Mouse (Mus musculus) retina, postnatal 7 days (tissue): Measurements from ENCODE around the gene Gpr160.

ENCODE experiments used
- DNase-seq: peaks from one replicate; pipeline ENCODE4 v3.0.0-alpha.2; 2012; ENCODE audit warnings: low read depth, low spot score

Gpr160 gene

DNA sequence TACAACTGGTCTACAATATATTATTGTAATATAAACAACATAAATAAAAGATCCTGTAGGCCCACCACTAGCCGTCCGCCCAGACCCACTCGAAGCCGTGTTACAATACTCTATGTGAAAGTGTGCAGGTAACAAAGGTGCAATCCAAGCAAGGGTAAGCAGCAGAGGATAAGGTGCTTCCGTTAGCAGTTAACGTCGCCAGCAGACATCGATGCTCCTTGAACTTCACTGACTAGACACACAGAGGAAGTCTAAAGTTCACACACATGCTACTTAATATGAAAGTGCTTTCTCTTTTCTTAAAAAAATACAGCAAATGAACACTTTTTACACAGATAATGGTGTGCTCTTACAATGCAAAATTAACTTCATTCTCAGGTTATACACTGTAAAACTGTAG lies 43.7 kb downstream of the Gpr160 start:
- DNase-seq: no peak

DNA sequence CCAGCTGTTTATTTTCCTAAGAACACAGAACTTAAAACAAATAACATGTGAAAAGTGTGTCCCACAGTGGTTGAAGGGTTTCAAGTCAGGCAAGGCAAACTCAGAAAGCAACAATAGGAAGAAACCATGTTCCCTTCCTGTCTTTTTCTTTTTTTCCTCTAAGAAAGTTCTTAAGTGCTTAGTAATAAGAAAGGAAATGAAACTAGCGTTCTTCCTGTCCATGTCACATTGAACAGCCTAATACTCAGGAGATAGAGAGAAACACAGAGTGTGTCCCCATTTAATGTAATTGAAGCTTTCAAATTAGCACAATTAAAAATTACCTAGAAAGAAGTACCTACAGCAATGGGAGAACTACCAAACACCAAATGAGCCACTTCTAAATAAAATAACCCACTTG lies 48.9 kb downstream of the Gpr160 start:
- no peak for DNase-seq

DNA sequence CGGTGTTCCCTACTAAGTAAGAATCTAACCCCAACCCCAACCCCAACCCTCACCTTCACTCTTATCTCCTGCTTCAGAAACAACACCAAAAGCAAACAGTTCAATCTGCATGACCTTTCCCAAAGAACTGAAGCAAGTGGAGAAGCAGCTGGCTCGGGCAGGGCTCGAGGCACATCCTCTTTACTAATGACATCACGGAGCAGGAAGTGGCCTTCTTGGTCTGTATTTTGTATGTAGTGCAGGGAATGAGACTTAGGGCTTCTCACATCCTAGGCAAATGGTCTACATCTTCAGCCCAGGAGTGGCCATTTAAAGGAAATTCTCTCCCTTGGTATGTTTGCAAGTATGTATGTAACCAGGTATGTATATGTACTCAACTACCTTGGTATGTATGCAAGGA lies 61.4 kb downstream of the Gpr160 start:
- DNase-seq: no peak

DNA sequence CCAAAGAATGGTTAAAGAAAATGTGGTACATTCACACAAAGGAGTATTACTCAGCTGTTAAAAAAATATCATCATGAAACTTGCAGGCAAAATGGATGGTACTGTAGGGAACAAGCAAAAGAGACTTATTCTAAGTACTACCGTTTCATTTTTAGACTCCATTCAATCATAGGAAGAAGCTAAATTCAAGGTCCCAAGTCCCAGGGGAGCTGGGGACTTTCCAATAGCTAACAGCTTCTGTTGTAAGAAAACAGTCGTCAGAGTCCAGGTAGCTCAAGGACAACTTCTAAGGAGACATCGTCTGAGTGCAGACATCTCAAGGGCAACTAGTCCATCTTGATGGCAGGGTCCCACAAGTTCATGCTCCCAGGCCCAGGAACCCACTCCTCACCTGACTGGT lies 71.9 kb downstream of the Gpr160 start:
- DNase-seq: no peak

DNA sequence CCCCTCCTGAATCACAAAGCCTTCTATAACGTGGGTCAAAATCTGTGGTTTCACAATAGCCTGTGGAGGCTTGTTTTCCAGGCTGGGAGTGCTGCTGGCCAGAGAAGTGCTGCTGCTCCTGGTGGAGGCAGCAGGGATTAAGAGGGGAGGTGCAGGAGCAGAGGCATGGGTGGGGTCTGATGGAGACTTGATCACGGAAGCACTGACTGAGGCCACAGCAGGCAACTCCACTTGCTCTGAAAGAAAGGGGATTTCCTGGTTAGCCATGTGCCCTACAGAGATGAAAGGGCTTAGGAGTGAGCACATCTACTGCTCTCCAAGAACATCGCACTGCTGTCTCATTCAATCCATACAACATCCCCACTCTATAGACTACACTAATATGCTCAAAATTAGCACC lies 74.1 kb downstream of the Gpr160 start:
- no peak for DNase-seq

DNA sequence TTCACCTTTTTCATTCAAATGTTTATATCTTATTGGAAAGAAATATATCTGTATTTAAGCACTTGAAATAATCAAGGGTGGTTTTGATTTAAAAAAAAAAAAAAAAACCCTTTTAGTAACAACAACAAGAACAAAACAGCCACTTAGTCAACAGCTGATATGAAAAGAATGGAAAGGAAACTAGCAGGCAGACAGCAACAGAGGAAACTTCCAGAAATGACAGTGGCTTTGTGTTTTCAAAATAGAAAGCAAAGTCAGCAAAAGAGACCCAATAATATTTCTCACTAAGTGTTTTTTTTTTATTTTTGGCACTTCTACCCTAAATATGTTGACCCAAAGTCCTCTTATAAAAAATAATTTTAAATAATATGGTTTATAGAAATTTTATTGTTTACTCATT lies 78.6 kb downstream of the Gpr160 start:
- DNase-seq: no peak
